13 mouse cellular contexts compared by ENCODE assay signal in genomic region chr15:94659112-94659437, GRCm38 (mm10). TPM values are rescaled to one million over a fixed set of nuclear protein-coding genes. Genes with fewer than 3 reads are reported as not detected.
DNase-seq lines count a peak whose midpoint lies in the region; ATAC-seq and TF ChIP-seq lines count a peak whose summit lies in the region.
"Had no signal": no experiment of that assay in that cellular context is flagged by ENCODE, and none has a peak within 500 bp of the region (broad histone marks: within the 10 kb centered on the region; RNA-seq: fewer than 3 reads in every experiment).

No protein-coding gene starts in this region.

- no peaks in the 10 kb centered on the region for H3K36me3 ChIP-seq in forebrain, postnatal 0 days (ENCODE audit: insufficient read depth)
- H3K36me3 ChIP-seq in midbrain, embryonic 11.5 days (ENCODE audit: control insufficient read depth, insufficient read depth, low read length) = no peaks in the 10 kb centered on the region

- no peak overlapping the region for H3K9ac ChIP-seq in forebrain, postnatal 0 days
- no peak overlapping the region for H3K9ac ChIP-seq in midbrain, embryonic 11.5 days (ENCODE audit: low read length)
- H3K9ac ChIP-seq: liver, embryonic 14.5 days had no signal

- H3K4me3 ChIP-seq in forebrain, postnatal 0 days (ENCODE audit: low read depth, low read length) = no peak overlapping the region
- H3K4me3 ChIP-seq in midbrain, embryonic 11.5 days (ENCODE audit: low read depth, low read length) = no peak overlapping the region
- H3K4me3 ChIP-seq: heart, adult 2 months had no signal

- peaks cover 10% of the 10 kb centered on the region; the same call in 1 of the 2 replicates for H3K4me1 ChIP-seq in forebrain, postnatal 0 days (ENCODE audit: insufficient read depth)
- peaks cover 10% of the 10 kb centered on the region for H3K4me1 ChIP-seq in midbrain, embryonic 11.5 days (ENCODE audit: control insufficient read depth, insufficient read depth, low read length)

- no peaks in the 10 kb centered on the region for H3K9me3 ChIP-seq in forebrain, postnatal 0 days (ENCODE audit: low read length)
- no peaks in the 10 kb centered on the region for H3K9me3 ChIP-seq in midbrain, embryonic 11.5 days (ENCODE audit: control insufficient read depth, low read length)

- no peak overlapping the region for H3K27ac ChIP-seq in forebrain, postnatal 0 days (ENCODE audit: low read depth, low read length)
- 0 out of 2 replicates have a peak overlapping the region, but pooled peaks have one; percentile 27 for H3K27ac ChIP-seq in midbrain, embryonic 11.5 days (ENCODE audit: low read depth, low read length)
- H3K27ac ChIP-seq: heart, adult 2 months; liver, embryonic 14.5 days had no signal

- WGBS in forebrain, postnatal 0 days = 14% methylated on average over 6 of the region's 6 CpGs
- WGBS in midbrain, embryonic 11.5 days = 30% methylated on average over 6 of the region's 6 CpGs

- no peak overlapping the region for H3K4me2 ChIP-seq in forebrain, postnatal 0 days (ENCODE audit: low read depth)
- no peak overlapping the region for H3K4me2 ChIP-seq in midbrain, embryonic 11.5 days

- no peaks in the 10 kb centered on the region for H3K27me3 ChIP-seq in forebrain, postnatal 0 days (ENCODE audit: insufficient read depth, low read length)
- no peaks in the 10 kb centered on the region for H3K27me3 ChIP-seq in midbrain, embryonic 11.5 days (ENCODE audit: control insufficient read depth, insufficient read depth, low read length)

- peak; percentile 35 for DNase-seq in cerebellum, adult 11-12 months
- DNase-seq in cerebellum, adult 11 months = no peak
- DNase-seq in cerebellum, postnatal 14 days = peak; percentile 61 to 72
- DNase-seq in forebrain, postnatal 0 days = no peak
- DNase-seq in midbrain, embryonic 11.5 days (ENCODE audit: low spot score, missing footprints) = peak; percentile 84
- DNase-seq in urinary bladder, postnatal 4 days (ENCODE audit: low spot score in 2 of 2) = no peak
- no peak for DNase-seq in spleen, postnatal 10 days (ENCODE audit: low spot score in 2 of 2)
- no peak for DNase-seq in lung, postnatal 10 days
- DNase-seq: heart, adult 2 months; thymus, adult 18-20 months had no signal

- TF ChIP-seq CTCF in forebrain, postnatal 0 days (IDR thresholded peaks at IDR 0.05; ENCODE audit: low read depth) = no peak

- ATAC-seq in forebrain, postnatal 0 days = peak; percentile 54
- peak; percentile 60; the same call in 1 of the 2 replicates for ATAC-seq in midbrain, embryonic 11.5 days (ENCODE audit: low FRiP score)
- ATAC-seq: intestine, postnatal 0 days had no signal

RNA-seq across cellular contexts. Expression of gene Tmem117, which starts 30.0 kb away (rescaled TPM):
- 13.8 and 15.2 TPM in 2 replicates for total RNA-seq in forebrain, postnatal 0 days (2014; rRNA removed)
- 7.6 and 11.6 TPM in 2 replicates for polyA plus RNA-seq in forebrain, postnatal 0 days (2015; fragmentation: Nextera tagmentation; extraction: Ambion mirVana)
- 1.5 and 1.7 TPM in 2 replicates for polyA plus RNA-seq in midbrain, embryonic 11.5 days (2014; fragmentation: Nextera tagmentation; extraction: Ambion mirVana)
- total RNA-seq: monocyte, adult 5-6 weeks had no signal
- polyA plus RNA-seq: liver, embryonic 14.5 days had no signal

Comparison
In these comparisons a context has a peak if more than half of its experiments do, and no peak if none do; other contexts are left out.
1. DNase-seq: peak in cerebellum, adult 11-12 months (single experiment), cerebellum, postnatal 14 days (2 of 2) and midbrain, embryonic 11.5 days (single experiment); none in cerebellum, adult 11 months (single experiment), forebrain, postnatal 0 days (single experiment), urinary bladder, postnatal 4 days (0 of 2), spleen, postnatal 10 days (0 of 2) and lung, postnatal 10 days (single experiment).